Mouse (Mus musculus) ES-E14 (cell line): Measurements from ENCODE around the gene Lss. TPM values are rescaled to one million over a fixed set of nuclear protein-coding genes. Genes with fewer than 3 reads are reported as not detected.

Source experiments
- DNase-seq: peaks from one replicate; pipeline ENCODE4 v3.0.0-alpha.2; 2013; ENCODE audit warnings: low read depth, low spot score
- H3K27ac ChIP-seq: 2 replicates; pipeline ENCODE4 v1.5.1; 2012; ENCODE audit warnings: low read depth, mild to moderate bottlenecking, low read length, moderate library complexity, mixed read lengths; ENCODE audit not compliant: poor library complexity, insufficient read depth, severe bottlenecking
- H3K36me3 ChIP-seq: 2 replicates; pipeline ENCODE4 v1.6.1; 2012; ENCODE audit warnings: mild to moderate bottlenecking, low read length, moderate library complexity, mixed read lengths; ENCODE audit not compliant: control insufficient read depth, poor library complexity, insufficient read depth, severe bottlenecking
- H3K4me1 ChIP-seq, 2 experiments: fragments of 150-350 bp in 1 of 2; sonication (generic) in 1 of 2; 2 replicates each; pipeline ENCODE4 v1.6.1; 2012; ENCODE audit warnings: low read length in 2 of 2, mild to moderate bottlenecking in 1 of 2, mixed read lengths in 1 of 2; ENCODE audit not compliant: control insufficient read depth in 2 of 2, insufficient read depth in 2 of 2, poor library complexity in 1 of 2
- H3K4me3 ChIP-seq, 2 experiments: fragments of 150-350 bp in 1 of 2; sonication (generic) in 1 of 2; 2 replicates each; pipeline ENCODE4 v1.5.1; 2012; ENCODE audit warnings: low read length in 2 of 2, low read depth in 1 of 2, mild to moderate bottlenecking in 1 of 2, mixed read lengths in 1 of 2; ENCODE audit not compliant: insufficient read depth in 1 of 2, poor library complexity in 1 of 2, severe bottlenecking in 1 of 2
- H3K9ac ChIP-seq: 2 replicates; pipeline ENCODE4 v1.6.1; 2012; ENCODE audit warnings: low read depth, mild to moderate bottlenecking, low read length, mixed read lengths; ENCODE audit not compliant: poor library complexity, insufficient read depth, severe bottlenecking
- H3K9me3 ChIP-seq: fragments of 150-350 bp; sonication (generic); 2 replicates; pipeline ENCODE4 v1.6.1; 2012; ENCODE audit warnings: low read depth, mild to moderate bottlenecking, low read length; ENCODE audit not compliant: control insufficient read depth, insufficient read depth
- CHD2 ChIP-seq: IDR thresholded peaks from 2 replicates; pipeline ENCODE4 v1.6.1; 2014; ENCODE audit warnings: mild to moderate bottlenecking, low read depth, low read length, inconsistent platforms
- HCFC1 ChIP-seq: IDR thresholded peaks from 2 replicates; pipeline ENCODE4 v1.6.1; 2012; ENCODE audit warnings: low read length, inconsistent platforms, borderline replicate concordance; ENCODE audit not compliant: insufficient read depth
- MAFK ChIP-seq: IDR thresholded peaks from 2 replicates; pipeline ENCODE4 v1.6.1; 2014; ENCODE audit warnings: mild to moderate bottlenecking, low read depth, low read length, inconsistent platforms; ENCODE audit not compliant: insufficient read depth
- ZC3H11A ChIP-seq: IDR thresholded peaks from 2 replicates; pipeline ENCODE4 v1.6.1; 2012; ENCODE audit warnings: low read depth, mild to moderate bottlenecking, inconsistent platforms, low read length, borderline replicate concordance
- ZNF384 ChIP-seq: IDR thresholded peaks from 2 replicates; pipeline ENCODE4 v1.6.1; 2012; ENCODE audit warnings: low read depth, low read length, inconsistent platforms
- in situ Hi-C, 2 experiments: fragments of 600-800 bp; cut with MboI; formaldehyde crosslinking; loops; one replicate each; pipeline ENCODE4 v1.15.1; 2025; ENCODE audit warnings: low sequenced_read_pairs in 2 of 2, inconsistent platforms in 1 of 2; ENCODE audit not compliant: unreplicated experiment in 2 of 2
- total RNA-seq: library from RNA; depleted of rRNA; stranded (reverse); fragments of 300-350 nt; gene quantifications from 2 replicates; pipeline ENCODE4 v1.2.3, GENCODE M21; 2012

Gene Lss
- total RNA-seq, 1 experiment, result 35.6 TPM

GRCm38 (mm10) chr10:76537619-76538018, 6.2 kb downstream of the Lss start:
- no peak overlapping the region for H3K27ac ChIP-seq
- TF ChIP-seq CHD2 (no peak), HCFC1 (no peak), ZNF384 (no peak), MAFK (no peak), ZC3H11A (no peak)
- in situ Hi-C loops, result no loop called here
- no peaks in the 10 kb centered on the region for H3K4me1 ChIP-seq
- H3K9me3 ChIP-seq, result no peaks in the 10 kb centered on the region
- H3K4me3 ChIP-seq, result no peak overlapping the region
- DNase-seq, result no peak
- H3K9ac ChIP-seq, result no peak overlapping the region
- H3K36me3 ChIP-seq, result peaks cover 82% of the 10 kb centered on the region

- no peaks in the 10 kb centered on the region for H3K9me3 ChIP-seq
- no peak for TF ChIP-seq HCFC1
- TF ChIP-seq CHD2, result no peak
- TF ChIP-seq ZC3H11A, result no peak
- TF ChIP-seq ZNF384, result no peak
- no peak for TF ChIP-seq MAFK
- DNase-seq, result no peak
- in situ Hi-C loops, result no loop called here
- H3K4me3 ChIP-seq, result no peak overlapping the region
- peaks cover 90% of the 10 kb centered on the region for H3K36me3 ChIP-seq
- no peak overlapping the region for H3K27ac ChIP-seq
- no peak overlapping the region for H3K9ac ChIP-seq
- H3K4me1 ChIP-seq, result no peaks in the 10 kb centered on the region
Observed at GRCm38 (mm10) chr10:76541336-76542085, 10.1 kb downstream of the Lss start.

GRCm38 (mm10) chr10:76542636-76543375, 11.4 kb downstream of the Lss start:
- Histone ChIP-seq H3K36me3 (peaks cover 90% of the 10 kb centered on the region), H3K4me1 (no peaks in the 10 kb centered on the region)
- in situ Hi-C loops, result no loop called here

GRCm38 (mm10) chr10:76546566-76546965, 15.2 kb downstream of the Lss start:
- no peaks in the 10 kb centered on the region for H3K4me1 ChIP-seq
- in situ Hi-C loops, result no loop called here
- TF ChIP-seq HCFC1, result no peak
- TF ChIP-seq ZC3H11A, result no peak
- TF ChIP-seq CHD2, result no peak
- no peak for TF ChIP-seq MAFK
- no peak for TF ChIP-seq ZNF384

More at GRCm38 (mm10) chr10:76542636-76543375, 11.4 kb downstream of the Lss start:
- Histone ChIP-seq H3K9ac (no peak overlapping the region), H3K9me3 (no peaks in the 10 kb centered on the region), H3K4me3 (no peak overlapping the region), H3K27ac (no peak overlapping the region)
- no peak for DNase-seq
- TF ChIP-seq MAFK, result no peak
- TF ChIP-seq ZC3H11A, result no peak
- no peak for TF ChIP-seq HCFC1
- TF ChIP-seq CHD2, result no peak
- TF ChIP-seq ZNF384, result no peak

More at GRCm38 (mm10) chr10:76546566-76546965, 15.2 kb downstream of the Lss start:
- Histone ChIP-seq H3K4me3 (no peak overlapping the region), H3K9ac (no peak overlapping the region), H3K9me3 (no peaks in the 10 kb centered on the region), H3K36me3 (peaks cover 86% of the 10 kb centered on the region), H3K27ac (no peak overlapping the region)
- no peak for DNase-seq
